Mouse (Mus musculus): ENCODE results near the gene Supt16. TPM values are rescaled to one million over a fixed set of nuclear protein-coding genes. Genes with fewer than 3 reads are reported as not detected.

Supt16 gene
- polyA plus RNA-seq, 1 experiment from 2014 or later = 73.5 TPM

DNA sequence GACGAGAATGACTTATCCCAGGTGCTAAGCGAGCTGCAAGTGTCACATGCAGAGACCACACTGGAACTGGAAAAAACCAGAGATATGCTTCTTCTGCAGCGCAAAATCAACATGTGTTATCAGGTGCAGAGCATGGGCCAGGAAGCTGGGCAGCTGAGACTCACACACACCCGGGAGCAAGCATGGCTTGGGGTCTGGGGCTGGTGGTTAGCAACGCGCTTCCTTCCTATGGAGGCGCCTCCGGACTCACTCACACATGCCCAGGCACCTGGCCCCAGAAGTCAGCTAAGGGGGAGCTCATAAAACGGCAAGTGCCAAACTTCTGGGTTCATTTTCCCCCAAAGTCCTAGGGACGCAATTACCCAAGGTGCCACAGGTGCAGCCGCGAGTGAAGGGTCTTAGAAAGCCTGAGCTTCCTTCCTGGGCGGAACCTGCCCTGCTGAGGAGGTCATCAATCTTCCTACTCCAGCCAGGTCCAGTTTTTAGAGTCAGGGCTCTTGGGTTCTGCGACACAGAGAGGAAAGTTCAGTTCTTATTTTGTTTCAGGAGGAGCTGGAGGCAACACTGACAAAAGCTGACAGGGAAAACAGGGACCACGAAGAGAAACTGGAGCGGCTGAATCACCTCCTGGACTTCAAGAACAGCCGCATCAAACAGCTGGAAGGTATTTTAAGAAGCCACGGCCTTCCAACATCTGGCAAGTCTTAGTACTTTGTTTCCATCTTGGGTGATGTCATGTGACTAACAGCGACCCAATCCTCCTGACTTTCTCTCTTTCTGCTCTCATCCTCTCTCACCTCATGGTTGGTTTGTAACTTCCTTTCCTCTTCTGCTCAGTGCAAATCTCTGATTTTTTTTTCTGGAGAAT is 56.4 kb downstream of the Supt16 start:
- H3K4me2 ChIP-seq (ENCODE audit: low read length) = peak overlapping the region; percentile 29
- 0 out of 2 replicates have a peak, but pooled peaks cover 8% of the 10 kb centered on the region for H3K4me1 ChIP-seq (replicated peaks; ENCODE audit: control insufficient read depth, insufficient read depth, low read length)
- 46% methylated on average over 19 of the region's 19 CpGs for WGBS
- H3K27ac ChIP-seq (ENCODE audit: low read depth) = no peak overlapping the region
- no peaks in the 10 kb centered on the region for H3K27me3 ChIP-seq (replicated peaks; ENCODE audit: control insufficient read depth, insufficient read depth, low read length)
- H3K9me3 ChIP-seq (ENCODE audit: control insufficient read depth, low read length) = no peaks in the 10 kb centered on the region
- no peak overlapping the region for H3K4me3 ChIP-seq (ENCODE audit: low read depth, low read length)
- ATAC-seq (replicated peaks; ENCODE audit: low FRiP score, low TSS enrichment, low read depth) (no peak), DNase-seq (ENCODE audit: low spot score) (no peak)
- no peaks in the 10 kb centered on the region for H3K36me3 ChIP-seq (ENCODE audit: control insufficient read depth, insufficient read depth, low read length)
- H3K9ac ChIP-seq (ENCODE audit: low read length) = no peak overlapping the region

DNA sequence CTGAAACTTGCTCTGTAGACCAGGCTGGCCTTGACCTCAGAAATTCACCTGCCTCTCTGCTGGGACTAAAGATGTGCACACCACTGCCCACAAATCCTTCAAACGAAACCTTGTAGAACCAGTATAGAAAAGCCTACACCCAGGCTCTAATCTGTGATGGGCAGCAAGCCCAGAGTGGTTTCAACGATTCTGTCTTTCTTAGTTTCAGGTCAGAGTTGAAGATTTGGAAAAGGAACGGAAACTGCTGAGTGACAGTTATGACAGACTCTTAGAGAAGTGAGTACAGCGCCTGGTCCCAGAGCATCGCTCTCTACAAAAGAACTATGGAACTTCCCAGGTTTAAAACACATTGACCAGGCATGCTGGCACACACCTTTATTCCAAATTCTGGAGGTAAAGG is 63.6 kb downstream of the Supt16 start:
- Histone ChIP-seq H3K9ac (ENCODE audit: low read length) (no peak overlapping the region), H3K4me2 (ENCODE audit: low read length) (no peak overlapping the region), H3K4me1 (replicated peaks; ENCODE audit: control insufficient read depth, insufficient read depth, low read length) (no peaks in the 10 kb centered on the region), H3K4me3 (ENCODE audit: low read depth, low read length) (no peak overlapping the region), H3K27me3 (replicated peaks; ENCODE audit: control insufficient read depth, insufficient read depth, low read length) (no peaks in the 10 kb centered on the region), H3K9me3 (ENCODE audit: control insufficient read depth, low read length) (no peaks in the 10 kb centered on the region), H3K36me3 (ENCODE audit: control insufficient read depth, insufficient read depth, low read length) (no peaks in the 10 kb centered on the region), H3K27ac (ENCODE audit: low read depth) (no peak overlapping the region)
- DNase-seq (ENCODE audit: low spot score) (no peak), ATAC-seq (replicated peaks; ENCODE audit: low FRiP score, low TSS enrichment, low read depth) (no peak)
- 86% methylated on average over 5 of the region's 5 CpGs for WGBS

DNA sequence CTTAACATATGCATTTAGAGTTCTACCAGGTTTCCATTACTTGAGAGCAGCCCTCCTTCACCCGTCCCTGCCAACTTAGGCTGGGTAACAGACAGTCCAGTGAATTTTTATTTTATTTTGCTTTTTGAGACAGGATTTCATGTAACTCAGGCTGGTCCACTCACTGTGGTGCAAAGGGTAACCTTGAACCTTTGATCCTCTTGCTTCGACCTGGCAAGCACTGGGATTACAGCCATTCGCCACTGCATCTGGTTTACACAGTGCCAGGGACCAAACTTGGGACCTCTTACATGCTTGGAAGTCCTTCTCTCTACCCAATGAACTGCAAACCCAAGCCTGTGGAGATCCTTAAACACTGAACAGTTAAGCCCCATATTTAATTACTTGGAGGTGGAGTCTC is 72.6 kb downstream of the Supt16 start:
- no peak for ATAC-seq (replicated peaks; ENCODE audit: low FRiP score, low TSS enrichment, low read depth)
- Histone ChIP-seq H3K4me1 (replicated peaks; ENCODE audit: control insufficient read depth, insufficient read depth, low read length) (0 out of 2 replicates have a peak, but pooled peaks cover 2% of the 10 kb centered on the region), H3K27me3 (replicated peaks; ENCODE audit: control insufficient read depth, insufficient read depth, low read length) (no peaks in the 10 kb centered on the region), H3K4me3 (ENCODE audit: low read depth, low read length) (no peak overlapping the region), H3K4me2 (ENCODE audit: low read length) (no peak overlapping the region), H3K36me3 (ENCODE audit: control insufficient read depth, insufficient read depth, low read length) (no peaks in the 10 kb centered on the region), H3K27ac (ENCODE audit: low read depth) (no peak overlapping the region), H3K9me3 (ENCODE audit: control insufficient read depth, low read length) (no peaks in the 10 kb centered on the region), H3K9ac (ENCODE audit: low read length) (no peak overlapping the region)
- 86% methylated on average over 3 of the region's 3 CpGs for WGBS
- no peak for DNase-seq (ENCODE audit: low spot score)

DNA sequence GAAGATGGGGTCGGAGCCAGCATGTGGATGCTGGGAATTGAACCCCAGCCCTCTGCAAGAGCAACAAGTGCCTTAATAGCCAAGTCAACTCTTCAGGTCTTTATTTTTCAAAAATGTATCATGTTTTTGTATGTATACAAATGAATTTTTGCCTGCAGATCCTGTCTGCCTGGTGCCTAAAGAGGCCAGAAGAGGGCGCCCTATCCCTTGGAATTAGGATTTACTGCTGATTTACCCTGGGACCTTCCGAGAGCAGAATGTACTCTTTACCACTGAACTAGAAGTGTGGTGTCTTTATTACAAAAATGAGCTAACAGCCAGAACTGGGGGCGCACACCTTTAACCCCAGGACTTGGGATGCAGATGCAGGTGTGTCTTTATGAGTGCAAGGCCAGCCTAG is 73.3 kb downstream of the Supt16 start:
- Histone ChIP-seq H3K27ac (ENCODE audit: low read depth) (no peak overlapping the region), H3K4me1 (replicated peaks; ENCODE audit: control insufficient read depth, insufficient read depth, low read length) (peaks cover 4% of the 10 kb centered on the region; the same call in 1 of the 2 replicates), H3K36me3 (ENCODE audit: control insufficient read depth, insufficient read depth, low read length) (no peaks in the 10 kb centered on the region), H3K9ac (ENCODE audit: low read length) (no peak overlapping the region), H3K9me3 (ENCODE audit: control insufficient read depth, low read length) (no peaks in the 10 kb centered on the region), H3K4me3 (ENCODE audit: low read depth, low read length) (no peak overlapping the region), H3K27me3 (replicated peaks; ENCODE audit: control insufficient read depth, insufficient read depth, low read length) (no peaks in the 10 kb centered on the region), H3K4me2 (ENCODE audit: low read length) (no peak overlapping the region)
- peak; percentile 88 for DNase-seq (ENCODE audit: low spot score)
- WGBS = 19% methylated on average over 4 of the region's 4 CpGs
- ATAC-seq (replicated peaks; ENCODE audit: low FRiP score, low TSS enrichment, low read depth) = no peak

DNA sequence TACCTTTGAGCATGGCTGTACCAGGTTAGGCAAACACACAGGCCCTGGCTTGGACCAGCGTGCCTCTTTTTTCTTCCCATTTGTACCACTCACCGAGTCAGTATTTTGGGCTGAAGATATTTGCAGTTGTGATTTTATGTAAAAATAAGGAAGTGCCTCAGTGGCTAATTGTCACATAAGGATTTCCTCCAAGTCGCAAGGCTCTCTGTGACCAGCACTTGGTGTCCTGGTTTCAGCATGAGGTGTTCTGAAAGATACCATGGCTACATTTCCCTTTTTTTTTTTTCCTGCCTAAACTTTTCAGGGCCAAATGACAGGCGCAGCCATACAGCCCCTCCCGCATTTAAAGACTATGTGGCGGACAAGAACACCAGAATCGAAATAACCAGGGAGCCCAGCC is 77.0 kb downstream of the Supt16 start:
- Histone ChIP-seq H3K4me3 (ENCODE audit: low read depth, low read length) (no peak overlapping the region), H3K27ac (ENCODE audit: low read depth) (no peak overlapping the region), H3K9ac (ENCODE audit: low read length) (no peak overlapping the region), H3K9me3 (ENCODE audit: control insufficient read depth, low read length) (no peaks in the 10 kb centered on the region), H3K27me3 (replicated peaks; ENCODE audit: control insufficient read depth, insufficient read depth, low read length) (no peaks in the 10 kb centered on the region), H3K4me2 (ENCODE audit: low read length) (peak overlapping the region; percentile 98), H3K36me3 (ENCODE audit: control insufficient read depth, insufficient read depth, low read length) (no peaks in the 10 kb centered on the region), H3K4me1 (replicated peaks; ENCODE audit: control insufficient read depth, insufficient read depth, low read length) (peaks cover 4% of the 10 kb centered on the region; the same call in 1 of the 2 replicates)
- WGBS = 59% methylated on average over 7 of the region's 7 CpGs
- no peak for ATAC-seq (replicated peaks; ENCODE audit: low FRiP score, low TSS enrichment, low read depth)
- no peak for DNase-seq (ENCODE audit: low spot score)

DNA sequence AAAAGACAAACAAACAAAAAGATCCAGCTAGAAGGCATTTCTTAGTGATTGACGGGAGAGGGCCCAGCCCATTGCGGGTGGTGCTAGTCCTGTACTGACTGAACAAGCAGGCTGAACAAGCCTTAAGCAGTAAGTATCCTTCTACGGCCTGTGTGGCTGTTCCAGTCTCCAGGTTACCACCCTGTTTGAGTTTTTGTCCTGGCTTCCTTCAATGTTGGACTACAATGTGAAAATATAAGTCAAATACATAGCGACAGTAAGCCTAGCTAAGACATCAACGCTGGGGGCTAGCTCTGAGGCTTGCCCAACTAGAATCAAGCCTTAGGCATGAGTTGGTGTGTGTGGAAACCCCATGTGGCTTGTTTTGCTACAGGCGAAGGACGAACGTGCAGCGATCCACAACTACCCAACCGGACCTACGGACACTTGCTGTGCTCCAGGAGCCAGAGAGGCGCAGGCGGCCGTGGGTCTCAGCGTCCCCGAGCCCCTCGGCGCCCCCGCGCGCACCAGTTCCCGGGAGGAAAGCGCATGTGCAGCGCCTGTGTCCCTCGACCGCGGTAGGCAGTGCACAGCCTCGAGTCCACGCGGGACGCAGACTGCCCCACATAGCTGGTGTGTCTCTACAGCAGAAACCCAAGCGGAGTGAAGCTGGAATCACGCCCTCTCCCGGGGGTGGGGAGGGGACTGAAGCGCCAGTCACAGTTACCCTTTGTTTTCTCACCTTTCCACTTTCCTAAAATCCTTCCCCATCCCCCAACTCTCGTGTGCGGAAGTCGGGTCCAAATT is 78.2 kb downstream of the Supt16 start:
- DNase-seq (ENCODE audit: low spot score) (peak; percentile 86), ATAC-seq (replicated peaks; ENCODE audit: low FRiP score, low TSS enrichment, low read depth) (peak; percentile 86)
- Histone ChIP-seq H3K4me2 (ENCODE audit: low read length) (peak overlapping the region; percentile 98), H3K9me3 (ENCODE audit: control insufficient read depth, low read length) (no peaks in the 10 kb centered on the region), H3K27ac (ENCODE audit: low read depth) (peak overlapping the region; percentile 52), H3K9ac (ENCODE audit: low read length) (peak overlapping the region; percentile 71), H3K27me3 (replicated peaks; ENCODE audit: control insufficient read depth, insufficient read depth, low read length) (no peaks in the 10 kb centered on the region), H3K4me1 (replicated peaks; ENCODE audit: control insufficient read depth, insufficient read depth, low read length) (peaks cover 4% of the 10 kb centered on the region; the same call in 1 of the 2 replicates), H3K4me3 (ENCODE audit: low read depth, low read length) (peak overlapping the region; percentile 49), H3K36me3 (ENCODE audit: control insufficient read depth, insufficient read depth, low read length) (no peaks in the 10 kb centered on the region)
- 2% methylated on average over 38 of the region's 38 CpGs for WGBS

DNA sequence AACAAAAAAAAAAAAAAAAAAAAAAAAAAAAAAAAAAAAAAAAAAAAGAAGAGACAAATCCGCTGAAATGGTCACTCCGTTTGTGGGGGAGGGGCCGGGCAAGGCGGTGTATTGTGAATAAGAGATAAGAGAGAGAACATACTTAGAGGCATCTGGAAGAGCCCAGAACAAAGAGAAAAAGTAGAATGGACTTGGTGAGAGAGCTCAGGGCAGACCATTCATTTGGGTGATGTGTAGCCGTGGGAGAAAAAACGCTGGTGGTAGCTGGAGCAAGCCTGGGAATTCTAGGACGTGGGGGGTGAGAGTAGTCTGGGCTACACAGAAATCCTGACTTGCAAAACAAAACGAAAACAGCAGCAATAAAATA is 78.8 kb downstream of the Supt16 start:
- Histone ChIP-seq H3K9me3 (ENCODE audit: control insufficient read depth, low read length) (no peaks in the 10 kb centered on the region), H3K4me2 (ENCODE audit: low read length) (peak overlapping the region; percentile 98), H3K4me3 (ENCODE audit: low read depth, low read length) (no peak overlapping the region), H3K27me3 (replicated peaks; ENCODE audit: control insufficient read depth, insufficient read depth, low read length) (no peaks in the 10 kb centered on the region), H3K27ac (ENCODE audit: low read depth) (no peak overlapping the region), H3K36me3 (ENCODE audit: control insufficient read depth, insufficient read depth, low read length) (no peaks in the 10 kb centered on the region), H3K4me1 (replicated peaks; ENCODE audit: control insufficient read depth, insufficient read depth, low read length) (peaks cover 4% of the 10 kb centered on the region; the same call in 1 of the 2 replicates), H3K9ac (ENCODE audit: low read length) (no peak overlapping the region)
- DNase-seq (ENCODE audit: low spot score) (no peak), ATAC-seq (replicated peaks; ENCODE audit: low FRiP score, low TSS enrichment, low read depth) (peak; percentile 28; the same call in 1 of the 2 replicates)
- 34% methylated on average over 8 of the region's 8 CpGs for WGBS

DNA sequence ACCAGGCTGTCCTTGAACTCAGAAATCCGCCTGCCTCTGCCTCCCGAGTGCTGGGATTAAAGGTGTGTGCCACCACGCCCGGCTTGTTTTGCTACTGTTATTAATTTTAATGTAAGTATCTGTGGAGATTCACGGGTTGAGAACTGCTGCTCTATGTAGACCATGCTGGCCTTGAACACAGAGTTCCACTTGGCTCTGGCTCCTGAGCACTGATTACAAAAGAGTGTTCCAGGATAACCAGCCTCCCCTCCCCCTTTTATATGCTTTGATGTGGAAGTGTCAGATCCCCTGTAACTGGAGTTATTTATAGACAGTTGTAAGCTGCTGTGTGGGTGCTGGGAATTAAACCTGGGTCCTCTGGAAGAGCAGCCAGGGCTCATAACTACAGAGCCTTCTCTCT is 80.0 kb downstream of the Supt16 start:
- no peak for ATAC-seq (replicated peaks; ENCODE audit: low FRiP score, low TSS enrichment, low read depth)
- 89% methylated on average over 5 of the region's 5 CpGs for whole genome bisulfite sequencing
- H3K9ac ChIP-seq (ENCODE audit: low read length) = no peak overlapping the region
- H3K27me3 ChIP-seq (replicated peaks; ENCODE audit: control insufficient read depth, insufficient read depth, low read length) = no peaks in the 10 kb centered on the region
- H3K4me1 ChIP-seq (replicated peaks; ENCODE audit: control insufficient read depth, insufficient read depth, low read length) = peaks cover 4% of the 10 kb centered on the region; the same call in 1 of the 2 replicates
- no peak for DNase-seq (ENCODE audit: low spot score)
- H3K4me2 ChIP-seq (ENCODE audit: low read length) = no peak overlapping the region
- H3K4me3 ChIP-seq (ENCODE audit: low read depth, low read length) = no peak overlapping the region
- H3K36me3 ChIP-seq (ENCODE audit: control insufficient read depth, insufficient read depth, low read length) = no peaks in the 10 kb centered on the region
- H3K9me3 ChIP-seq (ENCODE audit: control insufficient read depth, low read length) = no peaks in the 10 kb centered on the region
- H3K27ac ChIP-seq (ENCODE audit: low read depth) = no peak overlapping the region
